Mouse (Mus musculus): ENCODE measurements at regions not wholly inside any gene's neighbourhood (a gene's known extent, or its start where the extent isn't known, plus 50 kb on each side); places are given as distances from the start of the nearest gene placed in this dataset.
A peak's percentile ranks its signal among the peaks of the same experiment; 100 is the strongest.

- no peak for DNase-seq (ENCODE audit: low read depth, low spot score)
Measured at GRCm38 (mm10) chr8:76539638-76540037, 359.6 kb upstream of the Nr3c2 start.

DNA sequence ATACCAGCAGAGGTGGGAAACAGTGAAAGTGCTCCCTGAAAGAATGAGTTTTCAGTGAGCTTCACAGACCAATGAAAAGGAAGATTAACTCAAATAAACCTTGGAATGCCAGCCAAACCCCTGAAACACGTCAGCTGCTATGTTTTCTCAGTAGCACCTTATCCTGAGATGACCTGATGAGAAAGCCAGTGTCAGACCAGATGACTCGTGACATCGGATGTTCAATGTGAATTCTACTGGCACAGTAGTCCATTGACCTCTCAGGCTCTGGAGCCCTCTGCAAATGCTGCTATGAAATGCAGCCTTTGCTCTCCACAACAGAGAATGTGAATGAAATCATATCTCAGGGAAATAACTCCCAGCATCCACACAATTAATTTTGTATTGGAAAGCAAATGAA, 358.6 kb upstream of the Nr3c2 start:
- peak; percentile 30 for DNase-seq (ENCODE audit: low read depth, low spot score)

DNA sequence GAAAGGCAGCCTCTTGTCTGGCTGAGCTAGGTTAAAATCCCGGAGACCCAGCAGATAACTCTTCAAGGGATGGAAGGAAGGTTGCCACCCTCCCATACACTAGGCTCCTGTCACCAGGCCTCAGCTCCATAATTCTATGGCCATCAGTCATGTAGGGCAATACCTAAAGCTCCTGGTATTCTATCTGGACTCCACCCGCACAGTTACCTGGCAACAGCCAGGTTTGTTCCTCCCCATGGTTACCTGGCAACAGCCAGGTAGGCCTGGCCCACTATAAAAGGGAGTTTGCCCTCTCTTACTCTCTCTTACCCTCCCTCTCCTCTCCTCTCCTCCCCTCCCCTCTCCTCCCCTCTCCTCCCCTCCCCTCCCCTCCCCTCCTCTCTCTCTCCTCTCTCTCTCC, 347.6 kb upstream of the Nr3c2 start:
- no peak for DNase-seq (ENCODE audit: low read depth, low spot score)

DNA sequence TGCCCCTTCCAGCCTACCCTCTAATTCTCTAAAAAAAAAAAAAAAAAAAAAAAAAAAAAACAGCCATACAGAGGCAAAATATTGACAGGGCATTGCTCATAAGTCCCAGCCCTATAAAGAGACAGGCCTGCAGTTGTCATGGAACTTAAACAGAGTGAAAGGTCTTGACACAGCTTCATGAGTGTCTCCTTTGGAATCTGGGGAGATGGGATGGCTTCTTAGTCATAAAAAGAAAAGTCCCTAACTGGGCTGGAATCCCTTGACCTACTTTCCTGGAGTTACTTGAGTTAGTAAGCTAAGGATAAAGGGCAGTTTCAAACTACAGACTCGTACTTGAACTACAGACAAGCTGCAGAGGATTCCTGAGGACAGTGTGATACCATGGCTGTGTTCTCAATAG, 297.7 kb upstream of the Nr3c2 start:
- no peak for DNase-seq (ENCODE audit: low read depth, low spot score)

DNA sequence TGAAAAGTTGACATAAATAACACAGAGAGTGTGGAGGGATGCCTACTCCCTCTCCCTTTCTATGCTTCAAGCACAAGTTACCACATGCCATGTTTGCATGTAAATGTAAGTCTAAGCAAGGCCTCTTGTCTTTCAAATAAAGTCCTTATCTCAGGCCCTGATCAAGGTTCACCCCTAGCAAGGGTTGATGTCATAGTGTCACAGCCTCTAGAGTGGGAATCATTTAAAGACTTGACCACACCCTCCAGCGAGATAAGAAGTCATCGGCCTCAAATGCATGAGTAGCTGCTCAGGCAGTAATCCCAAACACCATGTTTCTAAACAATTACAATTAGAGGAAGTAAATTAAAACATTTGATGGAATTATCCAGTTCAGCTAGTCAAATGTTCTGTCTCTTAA, 280.5 kb upstream of the Nr3c2 start:
- DNase-seq (ENCODE audit: low read depth, low spot score): no peak

GRCm38 (mm10) chr8:76620853-76621252, 278.4 kb upstream of the Nr3c2 start:
- no peak for DNase-seq (ENCODE audit: low read depth, low spot score)

- DNase-seq (ENCODE audit: low read depth, low spot score): no peak
Measured at GRCm38 (mm10) chr8:76633086-76633485, 266.2 kb upstream of the Nr3c2 start.

Measured in skeletal muscle tissue, adult 2 months (tissue).